In the genomic region with DNA sequence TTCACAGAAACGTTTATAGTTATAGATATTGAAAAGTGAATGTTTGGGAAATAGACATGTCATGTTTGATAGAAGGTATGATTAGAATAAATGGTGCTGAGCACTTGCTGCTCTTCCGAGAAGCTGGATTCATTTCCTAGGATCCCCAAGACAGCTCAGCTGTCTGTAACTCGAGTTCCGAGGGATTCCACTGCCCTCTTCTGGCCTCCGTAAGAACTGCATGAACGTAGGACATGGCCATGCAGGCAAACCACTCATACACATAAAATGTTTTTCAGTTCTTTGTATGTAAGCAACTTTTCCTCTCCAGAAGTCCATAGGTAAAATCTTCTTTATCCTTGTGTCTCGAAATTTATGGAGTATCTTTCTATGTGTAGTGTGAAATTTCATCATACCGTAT, we compare ENCODE assay signal across 7 mouse cellular contexts. TPM values are rescaled to one million over a fixed set of nuclear protein-coding genes. Genes with fewer than 3 reads are reported as not detected.
DNase-seq lines count a peak whose midpoint lies in the region; ATAC-seq and TF ChIP-seq lines count a peak whose summit lies in the region.

No protein-coding gene starts in this region.

- no peak overlapping the region for H3K9ac ChIP-seq in lung, embryonic 14.5 days

- H3K4me3 ChIP-seq in E14TG2a.4 (replicated peaks; ENCODE audit: low read length), result no peak overlapping the region
- no peak overlapping the region for H3K4me3 ChIP-seq in gastrocnemius, adult 2 months
- H3K4me3 ChIP-seq in lung, embryonic 14.5 days (ENCODE audit: low read depth, low read length), result no peak overlapping the region

- H3K4me1 ChIP-seq in E14TG2a.4 (replicated peaks; ENCODE audit: low read depth, low read length), result no peaks in the 10 kb centered on the region
- no peaks in the 10 kb centered on the region for H3K4me1 ChIP-seq in lung, embryonic 14.5 days (ENCODE audit: insufficient read depth)

- WGBS in lung, embryonic 14.5 days, result 22% methylated on average over 8 of the region's 8 CpGs

- H3K4me2 ChIP-seq in lung, embryonic 14.5 days, result no peak overlapping the region

- H3K9me3 ChIP-seq in E14TG2a.4 (ENCODE audit: low read length), result no peaks in the 10 kb centered on the region
- no peaks in the 10 kb centered on the region for H3K9me3 ChIP-seq in lung, embryonic 14.5 days (ENCODE audit: low read depth, low read length)

- ATAC-seq in lung, embryonic 14.5 days (ENCODE audit: insufficient read depth), result no peak

- DNase-seq in WW6 (ENCODE audit: low read depth, low spot score), result peak; percentile 14
- peak; percentile 73 to 78 for DNase-seq in cerebellum, postnatal 36 days
- peak; percentile 74 for DNase-seq in gastrocnemius, adult 2 months
- DNase-seq in kidney, postnatal 36 days, result peak; percentile 52 to 84
- DNase-seq in lung, embryonic 14.5 days, result peak; percentile 84
- DNase-seq in skeletal muscle tissue, adult 2 months (ENCODE audit: low read depth, low spot score), result peak; percentile 48

- H3K36me3 ChIP-seq in E14TG2a.4 (ENCODE audit: insufficient read depth, low read length), result no peaks in the 10 kb centered on the region
- peaks cover 4% of the 10 kb centered on the region; the same call in 1 of the 2 replicates for H3K36me3 ChIP-seq in lung, embryonic 14.5 days (ENCODE audit: insufficient read depth)

- H3K27ac ChIP-seq in gastrocnemius, adult 2 months, result no peak overlapping the region
- H3K27ac ChIP-seq in lung, embryonic 14.5 days (ENCODE audit: low read depth), result no peak overlapping the region

- TF ChIP-seq CTCF in E14TG2a.4 (conservative IDR thresholded peaks at IDR 0.05; ENCODE audit: low read length), result peak; percentile 60
- peak; percentile 83 for TF ChIP-seq CTCF in gastrocnemius, adult 2 months (IDR thresholded peaks at IDR 0.05)
- peak; percentile 73 for TF ChIP-seq CTCF in lung, embryonic 14.5 days (IDR thresholded peaks at IDR 0.05; ENCODE audit: low read depth)

- intact Hi-C loops in gastrocnemius, adult 2 months (cut with DNase I), result loop anchor here (2.0 to 5.0 kb wide), 2 partner anchors 279 to 351 kb away; no protein-coding TSS in a partner anchor

- no peaks in the 10 kb centered on the region for H3K27me3 ChIP-seq in E14TG2a.4 (ENCODE audit: insufficient read depth, low read length)
- no peaks in the 10 kb centered on the region for H3K27me3 ChIP-seq in lung, embryonic 14.5 days (ENCODE audit: insufficient read depth, low read length)

RNA-seq across cellular contexts. Expression of a gene that starts 50.6 kb away (rescaled TPM):
- total RNA-seq in gastrocnemius, adult 2 months (2021), result 10 to 100 TPM; 79.8 to 85.3 TPM
- 145 and 149 TPM in 2 replicates for polyA plus RNA-seq in lung, embryonic 14.5 days (2014; fragmentation: Nextera tagmentation; extraction: Ambion mirVana)

Comparison
In these comparisons a context has a peak if more than half of its experiments do, and no peak if none do; other contexts are left out.
1. DNase-seq: peak in every context shown above with its lines; median percentile 84 in lung, embryonic 14.5 days; 76 in cerebellum, postnatal 36 days; 74 in gastrocnemius, adult 2 months; 68 in kidney, postnatal 36 days; 48 in skeletal muscle tissue, adult 2 months; 14 in WW6.